Comparison of ENCODE assay signal across 8 mouse cellular contexts in genomic region chr1:55363044-55363565, GRCm38 (mm10). TPM values are rescaled to one million over a fixed set of nuclear protein-coding genes. Genes with fewer than 3 reads are reported as not detected.
DNase-seq lines count a peak whose midpoint lies in the region; ATAC-seq and TF ChIP-seq lines count a peak whose summit lies in the region.

Boll (minus strand) TSS chr1:55363469.

- WGBS in embryonic facial prominence, embryonic 13.5 days = 14% methylated on average over 59 of the region's 68 CpGs
- 14% methylated on average over 68 of the region's 68 CpGs for WGBS in kidney, adult 2 months
- 14% methylated on average over 68 of the region's 68 CpGs for WGBS in limb, embryonic 11.5 days
- 13% methylated on average over 68 of the region's 68 CpGs for WGBS in midbrain, embryonic 11.5 days

- peaks cover 39% of the 10 kb centered on the region for H3K27me3 ChIP-seq in embryonic facial prominence, embryonic 13.5 days
- H3K27me3 ChIP-seq in kidney, adult 2 months (replicated peaks; ENCODE audit: control insufficient read depth, insufficient read depth, low read length) = no peaks in the 10 kb centered on the region
- H3K27me3 ChIP-seq in limb, embryonic 11.5 days (ENCODE audit: control insufficient read depth, insufficient read depth, low read length) = peaks cover 18% of the 10 kb centered on the region
- H3K27me3 ChIP-seq in midbrain, embryonic 11.5 days (ENCODE audit: control insufficient read depth, insufficient read depth, low read length) = peaks cover 16% of the 10 kb centered on the region

- TF ChIP-seq CTCF in kidney, adult 2 months (conservative IDR thresholded peaks at IDR 0.05; ENCODE audit: insufficient read depth, insufficient read length, low read depth, low read length) = peak; percentile 53

- 0 out of 2 replicates have a peak, but pooled peaks have one; percentile 26 for ATAC-seq in embryonic facial prominence, embryonic 13.5 days (ENCODE audit: insufficient number of reproducible peaks, insufficient read depth, low FRiP score, low TSS enrichment, low read depth)
- peak; percentile 79 for ATAC-seq in limb, embryonic 11.5 days (ENCODE audit: insufficient number of reproducible peaks, low FRiP score, low TSS enrichment, low read depth)
- ATAC-seq in midbrain, embryonic 11.5 days (ENCODE audit: low FRiP score) = peak; percentile 91

- no peak within 1 kb of the TSS for H3K27ac ChIP-seq in embryonic facial prominence, embryonic 13.5 days
- no peak within 1 kb of the TSS for H3K27ac ChIP-seq in kidney, adult 2 months (ENCODE audit: insufficient read depth, low read depth, low read length)
- H3K27ac ChIP-seq in limb, embryonic 11.5 days (replicated peaks; ENCODE audit: low read depth, low read length) = no peak within 1 kb of the TSS
- no peak within 1 kb of the TSS for H3K27ac ChIP-seq in midbrain, embryonic 11.5 days (ENCODE audit: low read depth, low read length)

- peak within 1 kb of the TSS; percentile 50 for H3K4me3 ChIP-seq in embryonic facial prominence, embryonic 13.5 days
- H3K4me3 ChIP-seq in kidney, adult 2 months (ENCODE audit: insufficient read depth, low read depth, low read length) = peak within 1 kb of the TSS; percentile 50
- H3K4me3 ChIP-seq in limb, embryonic 11.5 days (ENCODE audit: low read depth, low read length) = peak within 1 kb of the TSS; percentile 38
- H3K4me3 ChIP-seq in midbrain, embryonic 11.5 days (ENCODE audit: low read depth, low read length) = peak within 1 kb of the TSS; percentile 40

- peaks cover 6% of the 10 kb centered on the region for H3K9me3 ChIP-seq in embryonic facial prominence, embryonic 13.5 days
- peaks cover 6% of the 10 kb centered on the region; the same call in 1 of the 2 replicates for H3K9me3 ChIP-seq in limb, embryonic 11.5 days (ENCODE audit: control insufficient read depth, low read length)
- peaks cover 2% of the 10 kb centered on the region; the same call in 1 of the 2 replicates for H3K9me3 ChIP-seq in midbrain, embryonic 11.5 days (ENCODE audit: control insufficient read depth, low read length)

- H3K36me3 ChIP-seq in embryonic facial prominence, embryonic 13.5 days = no peaks in the 10 kb centered on the region
- H3K36me3 ChIP-seq in kidney, adult 2 months (ENCODE audit: control insufficient read depth, insufficient read depth, low read length) = no peaks in the 10 kb centered on the region
- no peaks in the 10 kb centered on the region for H3K36me3 ChIP-seq in limb, embryonic 11.5 days (ENCODE audit: control insufficient read depth, insufficient read depth, low read length)
- no peaks in the 10 kb centered on the region for H3K36me3 ChIP-seq in midbrain, embryonic 11.5 days (ENCODE audit: control insufficient read depth, insufficient read depth, low read length)

- no peak for TF ChIP-seq POLR2A in kidney, adult 2 months (IDR thresholded peaks at IDR 0.05; ENCODE audit: low read depth, low read length)

- peak within 1 kb of the TSS; percentile 21; the same call in 1 of the 2 replicates for H3K9ac ChIP-seq in embryonic facial prominence, embryonic 13.5 days
- no peak within 1 kb of the TSS for H3K9ac ChIP-seq in limb, embryonic 11.5 days (ENCODE audit: low read length)
- peak within 1 kb of the TSS; percentile 28 for H3K9ac ChIP-seq in midbrain, embryonic 11.5 days (ENCODE audit: low read length)

- peaks cover 5% of the 10 kb centered on the region for H3K4me1 ChIP-seq in embryonic facial prominence, embryonic 13.5 days
- H3K4me1 ChIP-seq in kidney, adult 2 months (ENCODE audit: control insufficient read depth, insufficient read depth, low read length) = no peaks in the 10 kb centered on the region
- no peaks in the 10 kb centered on the region for H3K4me1 ChIP-seq in limb, embryonic 11.5 days (ENCODE audit: control insufficient read depth, insufficient read depth, low read length)
- no peaks in the 10 kb centered on the region for H3K4me1 ChIP-seq in midbrain, embryonic 11.5 days (ENCODE audit: control insufficient read depth, insufficient read depth, low read length)

- DNase-seq in adrenal gland, postnatal 4 days (ENCODE audit: low spot score in 2 of 2) = peak; percentile 42 to 62
- DNase-seq in heart, adult 9 months (ENCODE audit: low spot score in 2 of 2) = peak; percentile 18 to 40
- DNase-seq in kidney, adult 2 months = peak; percentile 73
- DNase-seq in limb, embryonic 11.5 days (ENCODE audit: low spot score) = peak; percentile 86
- DNase-seq in midbrain, embryonic 11.5 days (ENCODE audit: low spot score, missing footprints) = peak; percentile 97
- peak; percentile 75 for DNase-seq in right cerebral cortex, postnatal 4 days
- no peak for DNase-seq in MN1 (ENCODE audit: low spot score)

- peak within 1 kb of the TSS; percentile 64 for H3K4me2 ChIP-seq in embryonic facial prominence, embryonic 13.5 days
- peak within 1 kb of the TSS; percentile 47 for H3K4me2 ChIP-seq in limb, embryonic 11.5 days (ENCODE audit: low read depth, severe bottlenecking)
- peak within 1 kb of the TSS; percentile 45 for H3K4me2 ChIP-seq in midbrain, embryonic 11.5 days

RNA-seq across cellular contexts. Expression of gene Boll, which starts in this region (rescaled TPM):
- total RNA-seq in adrenal gland, postnatal 4 days (2021) = 1 to 10 TPM; 1.5 to 1.9 TPM
- polyA plus RNA-seq in embryonic facial prominence, embryonic 13.5 days (2015; fragmentation: Nextera tagmentation; extraction: Ambion mirVana) = 0.28 and 0.90 TPM in 2 replicates
- 0.09 and 0.26 TPM in 2 replicates for polyA plus RNA-seq in kidney, adult 2 months (2012; rRNA removed)
- 0.43 TPM in 1 of 2 replicates, not detected in the other for polyA plus RNA-seq in limb, embryonic 11.5 days (2014; fragmentation: Nextera tagmentation; extraction: Ambion mirVana)
- polyA plus RNA-seq in midbrain, embryonic 11.5 days (2014; fragmentation: Nextera tagmentation; extraction: Ambion mirVana) = 0.33 TPM in 1 of 2 replicates, not detected in the other

Comparison
In these comparisons a context has a peak if more than half of its experiments do, and no peak if none do; other contexts are left out.
1. Peak in ATAC-seq, H3K4me3 ChIP-seq, H3K9ac ChIP-seq and H3K4me2 ChIP-seq in embryonic facial prominence, embryonic 13.5 days; RNA of the gene not detected or under 1 TPM.
2. Peak in DNase-seq and H3K4me3 ChIP-seq in kidney, adult 2 months; RNA of the gene not detected or under 1 TPM.
3. Peak in DNase-seq, ATAC-seq, H3K4me3 ChIP-seq and H3K4me2 ChIP-seq in limb, embryonic 11.5 days; RNA of the gene not detected or under 1 TPM.
4. Peak in DNase-seq, ATAC-seq, H3K4me3 ChIP-seq, H3K9ac ChIP-seq and H3K4me2 ChIP-seq in midbrain, embryonic 11.5 days; RNA of the gene not detected or under 1 TPM.
5. ATAC-seq: peak in every context shown above with its lines; median percentile 91 in midbrain, embryonic 11.5 days; 79 in limb, embryonic 11.5 days; 26 in embryonic facial prominence, embryonic 13.5 days.